Mouse (Mus musculus): Measurements from ENCODE around the gene Zic3.

DNA sequence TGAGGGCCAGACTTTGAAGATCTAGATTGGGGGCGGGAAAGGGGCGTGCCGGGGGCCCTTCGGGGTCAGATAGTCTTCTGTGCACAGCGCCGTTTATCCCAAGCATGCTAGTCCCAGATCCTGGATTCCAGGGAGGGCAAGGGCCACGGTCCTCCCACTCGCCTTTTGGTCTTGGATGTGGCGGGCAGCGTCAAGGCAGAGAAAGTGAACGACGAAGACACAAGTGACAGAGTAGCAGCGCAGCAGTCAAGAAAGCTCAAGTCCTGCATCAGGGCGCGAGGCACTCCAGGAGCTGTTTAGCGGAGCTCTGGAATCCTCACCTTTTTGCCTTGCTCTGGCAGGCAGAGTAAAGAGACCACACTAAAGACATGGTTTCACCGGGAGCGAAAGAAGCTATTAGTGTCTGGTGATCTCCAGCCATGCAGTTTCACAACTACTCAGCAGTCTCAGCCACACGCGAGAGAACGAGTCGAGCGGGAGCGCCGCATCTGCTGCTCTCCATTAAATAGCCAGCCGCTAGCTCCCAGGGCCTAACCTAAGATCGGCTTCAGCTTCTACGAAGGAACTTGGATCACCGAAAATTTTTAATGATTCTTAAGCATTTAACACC is 7.1 kb upstream of the Zic3 start:
- no peak for TF ChIP-seq CTCF (IDR thresholded peaks at IDR 0.05)
- no peak for TF ChIP-seq POLR2A (IDR thresholded peaks at IDR 0.05; ENCODE audit: insufficient read depth, low read depth, low read length)
- no peak for TF ChIP-seq EP300 (IDR thresholded peaks at IDR 0.05; ENCODE audit: insufficient read depth, low read depth, low read length)
